Mouse (Mus musculus) CH12.LX (cell line): ENCODE measurements around the gene Slc25a34. TPM values are rescaled to one million over a fixed set of nuclear protein-coding genes. Genes with fewer than 3 reads are reported as not detected.
A peak's percentile ranks its signal among the peaks of the same experiment; 100 is the strongest.

Experiments
- DNase-seq: peaks from one replicate; pipeline ENCODE4 v3.0.0-alpha.2; 2013; ENCODE audit errors: extremely low read depth
- H3K27ac ChIP-seq: 2 replicates; pipeline ENCODE4 v1.5.1; 2012; ENCODE audit warnings: low read depth, mild to moderate bottlenecking, control low read depth, moderate library complexity; ENCODE audit not compliant: insufficient read depth
- H3K27me3 ChIP-seq: replicated peaks from 2 replicates; pipeline ENCODE3; 2012; ENCODE audit warnings: inconsistent platforms
- H3K36me3 ChIP-seq, 2 experiments: replicated peaks in 1 of 2; 2 replicates each; pipeline versions ENCODE3 to v1.6.1; 2012; ENCODE audit warnings: inconsistent platforms in 1 of 2, low read length in 1 of 2, mild to moderate bottlenecking in 1 of 2, mixed read lengths in 1 of 2, moderate library complexity in 1 of 2; ENCODE audit not compliant: control insufficient read depth in 1 of 2, insufficient read depth in 1 of 2
- H3K4me1 ChIP-seq, 2 experiments: 2 replicates each; pipeline ENCODE4 v1.6.1; 2012; ENCODE audit warnings: inconsistent platforms in 1 of 2, moderate library complexity in 1 of 2; ENCODE audit not compliant: insufficient read depth in 2 of 2, control insufficient read depth in 1 of 2
- H3K4me2 ChIP-seq: 2 replicates; pipeline ENCODE4 v1.6.1; 2012; ENCODE audit warnings: low read depth, mild to moderate bottlenecking, control low read depth; ENCODE audit not compliant: poor library complexity, insufficient read depth, severe bottlenecking
- H3K4me3 ChIP-seq, 3 experiments: fragments of 150-350 bp in 1 of 3; sonication (generic) in 1 of 3; replicated peaks in 1 of 3; 2 replicates each; pipeline versions ENCODE3 to v1.5.1; 2011 to 2012; ENCODE audit warnings: low read depth in 2 of 3, low read length in 2 of 3, mild to moderate bottlenecking in 2 of 3, moderate library complexity in 2 of 3, control low read depth in 1 of 3, improper control_type of control experiment in 1 of 3, inconsistent platforms in 1 of 3, mixed read lengths in 1 of 3; ENCODE audit not compliant: poor library complexity in 1 of 3
- H3K79me2 ChIP-seq: replicated peaks from 2 replicates; pipeline ENCODE4 v1.6.1; 2012; ENCODE audit warnings: mild to moderate bottlenecking, moderate library complexity; ENCODE audit not compliant: control insufficient read depth, poor library complexity, insufficient read depth, severe bottlenecking; ENCODE audit errors: extremely low read depth
- H3K9ac ChIP-seq: 2 replicates; pipeline ENCODE4 v1.6.1; 2012; ENCODE audit warnings: low read depth, mild to moderate bottlenecking, control low read depth, moderate library complexity; ENCODE audit not compliant: insufficient read depth
- H3K9me3 ChIP-seq: replicated peaks from 2 replicates; pipeline ENCODE3; 2012; ENCODE audit warnings: low read length, inconsistent platforms, mixed read lengths
- BHLHE40 ChIP-seq: IDR thresholded peaks from 2 replicates; pipeline ENCODE4 v1.6.1; 2011; ENCODE audit warnings: mild to moderate bottlenecking, low read depth, low read length, improper control_type of control experiment
- CHD1 ChIP-seq: IDR thresholded peaks from 2 replicates; pipeline ENCODE4 v1.6.1; 2012; ENCODE audit warnings: low read depth, low read length, improper control_type of control experiment, inconsistent platforms
- CHD2 ChIP-seq: IDR thresholded peaks from 2 replicates; pipeline ENCODE4 v1.6.1; 2011; ENCODE audit warnings: low read length, improper control_type of control experiment
- CTCF ChIP-seq, 2 experiments: IDR thresholded peaks in 1 of 2; conservative IDR thresholded peaks in 1 of 2; 2 replicates each; pipeline ENCODE4 v1.5.1; 2011 to 2012; ENCODE audit warnings: low read depth in 2 of 2, low read length in 2 of 2, improper control_type of control experiment in 1 of 2, inconsistent platforms in 1 of 2, mild to moderate bottlenecking in 1 of 2, moderate library complexity in 1 of 2
- E2F4 ChIP-seq: IDR thresholded peaks from 2 replicates; pipeline ENCODE4 v1.6.1; 2011; ENCODE audit warnings: low read depth, low read length, improper control_type of control experiment; ENCODE audit not compliant: insufficient replicate concordance
- ELF1 ChIP-seq: IDR thresholded peaks from 2 replicates; pipeline ENCODE4 v1.6.1; 2014; ENCODE audit warnings: low read depth, mild to moderate bottlenecking, inconsistent platforms, low read length, improper control_type of control experiment
- EP300 ChIP-seq: IDR thresholded peaks from 2 replicates; pipeline ENCODE4 v1.6.1; 2011; ENCODE audit warnings: low read length, improper control_type of control experiment
- ETS1 ChIP-seq: conservative IDR thresholded peaks from 2 replicates; pipeline ENCODE4 v1.6.1; 2012; ENCODE audit warnings: low read depth, mild to moderate bottlenecking, inconsistent platforms, low read length, improper control_type of control experiment, moderate library complexity
- GABPA ChIP-seq: IDR thresholded peaks from 2 replicates; pipeline ENCODE4 v1.6.1; 2012; ENCODE audit warnings: low read depth, low read length, improper control_type of control experiment, inconsistent platforms; ENCODE audit not compliant: insufficient replicate concordance
- JUND ChIP-seq: conservative IDR thresholded peaks from 2 replicates; pipeline ENCODE4 v1.6.1; 2011; ENCODE audit warnings: low read depth, low read length, improper control_type of control experiment
- MEF2A ChIP-seq: IDR thresholded peaks from 2 replicates; pipeline ENCODE4 v1.6.1; 2014; ENCODE audit warnings: low read depth, mild to moderate bottlenecking, inconsistent platforms, low read length, improper control_type of control experiment, borderline replicate concordance
- MXI1 ChIP-seq: IDR thresholded peaks from 2 replicates; pipeline ENCODE4 v1.6.1; 2011; ENCODE audit warnings: mild to moderate bottlenecking, low read depth, low read length, improper control_type of control experiment
- MYC ChIP-seq: IDR thresholded peaks from 2 replicates; pipeline ENCODE4 v1.6.1; 2011; ENCODE audit warnings: low read depth, mild to moderate bottlenecking, improper control_type of control experiment, low read length
- NELFE ChIP-seq: IDR thresholded peaks from 2 replicates; pipeline ENCODE4 v1.6.1; 2011; ENCODE audit warnings: low read depth, low read length, improper control_type of control experiment
- POLR2AphosphoS2 ChIP-seq: IDR thresholded peaks from 2 replicates; pipeline ENCODE4 v1.6.1; 2011; ENCODE audit warnings: low read depth, low read length, improper control_type of control experiment
- SIN3A ChIP-seq: IDR thresholded peaks from 2 replicates; pipeline ENCODE4 v1.6.1; 2012; ENCODE audit warnings: low read length, improper control_type of control experiment, inconsistent platforms
- SMC3 ChIP-seq: IDR thresholded peaks from 2 replicates; pipeline ENCODE4 v1.6.1; 2011; ENCODE audit warnings: low read depth, low read length, improper control_type of control experiment
- TBP ChIP-seq: conservative IDR thresholded peaks from 2 replicates; pipeline ENCODE4 v1.6.1; 2011; ENCODE audit warnings: low read depth, low read length, improper control_type of control experiment
- USF1 ChIP-seq: IDR thresholded peaks from 2 replicates; pipeline ENCODE4 v1.6.1; 2014; ENCODE audit warnings: low read depth, mild to moderate bottlenecking, inconsistent platforms, low read length, improper control_type of control experiment
- USF2 ChIP-seq: conservative IDR thresholded peaks from 2 replicates; pipeline ENCODE4 v1.6.1; 2011; ENCODE audit warnings: low read depth, low read length, improper control_type of control experiment
- ZMIZ1 ChIP-seq: IDR thresholded peaks from 2 replicates; pipeline ENCODE4 v1.6.1; 2012; ENCODE audit warnings: low read depth, mild to moderate bottlenecking, inconsistent platforms, low read length, improper control_type of control experiment
- ZNF384 ChIP-seq: IDR thresholded peaks from 2 replicates; pipeline ENCODE4 v1.6.1; 2012; ENCODE audit warnings: low read depth, low read length, improper control_type of control experiment, inconsistent platforms
- dilution Hi-C: fragments of 300-500 bp; cut with MboI; formaldehyde crosslinking; loops from 2 replicates; pipeline ENCODE4 v1.14.3; 2020; ENCODE audit warnings: low sequenced_read_pairs; ENCODE audit not compliant: extremely low pct_unique_long_range_greater_than_20kb, extremely low pct_ligation_motif_present
- in situ Hi-C: fragments of 300-500 bp; cut with MboI; formaldehyde crosslinking; loops from 3 replicates; pipeline ENCODE4 v1.14.3; 2019; ENCODE audit warnings: low sequenced_read_pairs, low pct_ligation_motif_present, low pct_unique_long_range_greater_than_20kb, mixed read lengths
- polyA plus RNA-seq: library from polyadenylated mRNA; unstranded; fragments of >175 nt; gene quantifications from 2 replicates; pipeline ENCODE4 v1.2.1, GENCODE M21; 2012; ENCODE audit warnings: low read depth; ENCODE audit not compliant: insufficient read length
- total RNA-seq, 2 experiments: library from RNA; depleted of rRNA; stranded (reverse); fragments of 300-350 nt in 1 of 2; fragments of >200 nt in 1 of 2; gene quantifications; 2 replicates each; pipeline ENCODE4 v1.2.3; 2012 to 2014

Gene Slc25a34
- total and polyA plus RNA-seq, 3 experiments, result 0.23 to 1.7 (median 0.64) TPM

DNA sequence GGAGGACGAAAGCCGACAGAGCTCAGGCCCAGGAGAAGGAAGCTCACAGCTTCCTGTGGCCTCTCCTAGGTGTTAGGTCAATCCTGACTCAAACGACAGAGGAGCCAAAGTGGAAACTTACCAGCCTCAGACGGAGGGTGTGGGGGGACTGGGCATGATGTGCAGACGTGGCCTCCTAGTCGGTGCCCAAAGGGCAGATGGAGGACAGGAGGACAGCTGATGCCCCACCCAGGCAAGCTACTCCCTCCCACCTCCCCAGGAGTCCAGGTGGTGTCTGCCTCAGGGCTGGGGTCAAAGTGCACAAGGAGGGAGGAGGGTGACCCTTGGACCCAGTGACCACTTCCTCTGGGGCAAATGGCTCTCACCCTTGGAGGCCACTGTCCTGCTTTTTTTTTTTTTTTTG lies 52.3 kb downstream of the Slc25a34 start:
- in situ Hi-C loops (no loop called here), dilution Hi-C loops (no loop called here)
- H3K4me3 ChIP-seq, result no peak overlapping the region
- TF ChIP-seq ZNF384, result peak; percentile 37
- TF ChIP-seq ELF1, result no peak
- peaks cover 3 to 24% of the 10 kb centered on the region in 2 experiments for H3K4me1 ChIP-seq
- H3K27ac ChIP-seq, result no peak overlapping the region
- H3K9ac ChIP-seq, result no peak overlapping the region
- DNase-seq, result no peak
- H3K36me3 ChIP-seq, result no peaks in the 10 kb centered on the region
- no peak overlapping the region for H3K4me2 ChIP-seq
- H3K79me2 ChIP-seq, result no peaks in the 10 kb centered on the region
- H3K27me3 ChIP-seq, result no peaks in the 10 kb centered on the region
- H3K9me3 ChIP-seq, result no peaks in the 10 kb centered on the region

DNA sequence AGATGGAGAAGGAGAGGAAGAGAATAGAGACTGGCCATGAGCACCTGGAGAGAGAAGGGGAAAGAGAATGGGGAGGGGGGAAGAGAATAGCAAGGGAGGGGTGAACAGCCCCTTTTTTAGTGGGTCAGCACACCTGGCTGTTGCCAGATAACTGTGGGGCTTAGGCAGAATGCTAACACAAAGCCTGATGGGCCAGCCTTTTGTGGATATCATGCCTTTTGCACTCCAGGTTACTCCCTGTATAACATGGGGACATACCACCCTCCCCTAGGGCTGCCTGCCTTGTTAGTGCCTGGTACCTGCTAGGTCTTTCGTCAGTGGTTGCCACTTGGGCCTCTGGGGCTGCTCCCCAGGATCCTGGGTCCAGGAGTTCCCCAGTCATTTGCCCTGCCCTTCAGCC lies 52.8 kb downstream of the Slc25a34 start:
- H3K9ac ChIP-seq, result no peak overlapping the region
- H3K4me2 ChIP-seq, result no peak overlapping the region
- dilution Hi-C loops (no loop called here), in situ Hi-C loops (no loop called here)
- TF ChIP-seq E2F4 (no peak), MYC (no peak), JUND (no peak), MEF2A (no peak), CTCF (conservative IDR thresholded peaks at IDR 0.05 in 1 of 2, IDR thresholded peaks at IDR 0.05 in 1 of 2; ENCODE audit: low read depth in 2 of 2, low read length in 2 of 2) (no peak), CHD1 (no peak), ZNF384 (no peak), BHLHE40 (no peak), SIN3A (no peak), TBP (no peak), POLR2AphosphoS2 (no peak), MXI1 (no peak), CHD2 (no peak), EP300 (no peak)
- H3K27me3 ChIP-seq, result no peaks in the 10 kb centered on the region
- H3K27ac ChIP-seq, result no peak overlapping the region
- no peaks in the 10 kb centered on the region for H3K36me3 ChIP-seq
- H3K4me1 ChIP-seq, result peaks cover 3 to 24% of the 10 kb centered on the region in 2 experiments
- no peaks in the 10 kb centered on the region for H3K79me2 ChIP-seq
- DNase-seq, result no peak
- no peaks in the 10 kb centered on the region for H3K9me3 ChIP-seq
- H3K4me3 ChIP-seq, result no peak overlapping the region

- no peak overlapping the region for H3K27ac ChIP-seq
- dilution Hi-C loops, result no loop called here
- peaks cover 3 to 22% of the 10 kb centered on the region in 2 experiments for H3K4me1 ChIP-seq
- no peak overlapping the region for H3K4me2 ChIP-seq
- in situ Hi-C loops, result no loop called here
- no peak overlapping the region for H3K9ac ChIP-seq
- H3K36me3 ChIP-seq, result no peaks in the 10 kb centered on the region
- no peaks in the 10 kb centered on the region for H3K27me3 ChIP-seq
- H3K9me3 ChIP-seq, result no peaks in the 10 kb centered on the region
- DNase-seq, result no peak
- no peak for TF ChIP-seq USF1
- no peak for TF ChIP-seq GABPA
- no peak for TF ChIP-seq EP300
- no peak for TF ChIP-seq NELFE
- no peak for TF ChIP-seq CHD1
- no peak for TF ChIP-seq USF2
- no peak for TF ChIP-seq MYC
- no peak for TF ChIP-seq ZMIZ1
- no peak for TF ChIP-seq E2F4
- TF ChIP-seq ETS1, result no peak
- no peak for TF ChIP-seq SMC3
- no peaks in the 10 kb centered on the region for H3K79me2 ChIP-seq
- H3K4me3 ChIP-seq, result no peak overlapping the region
These were observed 53.6 kb downstream of the Slc25a34 start for GRCm38 (mm10) chr4:141570004-141570403.
